Mouse (Mus musculus): ENCODE results near the gene Fam172a.

Gene Fam172a

DNA sequence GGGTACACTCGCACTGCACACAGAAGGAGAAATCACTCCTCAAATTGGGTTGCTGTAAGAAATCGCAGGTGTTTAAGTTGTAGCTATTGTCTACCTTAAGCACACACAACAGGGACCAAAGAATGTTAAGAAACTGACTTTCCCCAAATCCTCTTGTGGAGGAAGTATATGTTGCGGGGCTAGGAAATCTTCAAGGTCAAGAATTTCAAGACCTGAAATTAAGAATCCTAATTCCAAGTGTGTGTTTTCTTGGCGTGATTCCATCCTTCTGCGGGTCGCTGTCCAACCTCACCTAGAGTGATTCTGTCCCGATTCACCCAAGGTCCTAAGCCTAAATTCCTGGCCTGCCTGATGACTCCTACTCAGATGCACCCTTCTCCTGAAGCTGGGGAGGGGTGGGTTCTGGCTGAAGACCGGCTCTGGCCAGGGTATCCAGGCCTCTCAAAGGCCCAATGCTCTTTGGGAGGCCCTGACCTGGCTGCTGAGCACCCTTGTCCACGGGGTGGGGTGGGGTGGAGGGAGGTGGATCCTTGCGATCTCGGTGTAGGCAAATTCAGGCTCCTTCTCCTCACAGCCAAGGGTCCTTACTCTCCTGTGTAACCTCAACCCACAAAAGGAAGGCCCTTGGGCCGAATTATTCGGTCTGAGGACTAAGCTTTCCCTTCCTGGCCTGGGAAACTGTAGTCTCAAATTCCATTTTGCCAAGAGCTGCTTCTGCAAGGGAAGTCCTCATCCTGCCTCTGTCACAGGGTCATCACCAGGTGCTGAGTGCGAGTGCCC is 509.6 kb downstream of the Fam172a start:
- H3K27me3 ChIP-seq (ENCODE audit: control insufficient read depth, insufficient read depth, low read length, poor library complexity, severe bottlenecking): peaks cover 3% of the 10 kb centered on the region; the same call in 1 of the 2 replicates
- DNase-seq (ENCODE audit: low read depth, low spot score): no peak
- H3K36me3 ChIP-seq (ENCODE audit: control insufficient read depth, insufficient read depth, low read length, poor library complexity, severe bottlenecking): no peaks in the 10 kb centered on the region

DNA sequence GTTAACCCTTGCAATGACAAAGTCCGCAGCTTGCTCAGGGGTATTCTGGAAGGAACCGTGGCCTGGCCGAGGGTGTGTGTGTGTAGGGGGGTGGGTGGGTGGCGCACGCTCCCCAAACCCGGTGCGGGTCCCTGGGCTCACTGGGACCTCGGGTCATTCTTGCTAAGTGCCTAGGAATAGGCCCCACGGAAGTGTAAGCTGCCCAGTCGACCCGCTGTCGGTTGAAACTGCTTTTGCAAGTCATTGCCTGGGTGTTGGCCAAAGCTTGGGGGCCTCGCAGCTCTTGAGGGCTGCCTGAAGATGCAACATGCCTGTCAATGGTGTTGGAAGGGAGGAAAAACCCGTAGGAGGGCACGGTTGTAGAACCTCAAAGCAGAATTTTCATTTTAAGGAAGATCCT is 510.3 kb downstream of the Fam172a start:
- no peak for DNase-seq (ENCODE audit: low read depth, low spot score)

DNA sequence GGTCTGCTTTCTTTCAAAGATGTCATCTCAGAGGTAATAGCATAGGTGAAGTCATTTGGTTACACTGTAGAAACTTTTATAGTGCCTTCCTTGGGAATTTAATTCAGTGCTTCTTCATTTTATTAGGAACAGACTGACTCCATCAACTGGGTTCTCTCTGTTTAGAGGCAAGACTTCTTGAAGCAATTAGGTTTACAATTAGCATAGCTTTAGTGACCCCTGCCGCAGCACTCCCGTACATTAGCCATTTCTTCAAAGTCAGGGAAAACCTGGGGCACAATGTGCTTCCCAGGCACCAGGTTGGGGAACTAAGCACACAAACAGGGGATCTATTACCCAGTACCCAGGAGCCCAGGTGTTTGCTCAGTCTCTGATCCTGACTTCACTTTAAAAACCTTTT is 511.3 kb downstream of the Fam172a start:
- Histone ChIP-seq H3K36me3 (ENCODE audit: control insufficient read depth, insufficient read depth, low read length, poor library complexity, severe bottlenecking) (no peaks in the 10 kb centered on the region), H3K27me3 (ENCODE audit: control insufficient read depth, insufficient read depth, low read length, poor library complexity, severe bottlenecking) (no peaks in the 10 kb centered on the region; the same call in 1 of the 2 replicates)
- DNase-seq (ENCODE audit: low read depth, low spot score): no peak

More for the DNA sequence above, 510.3 kb downstream of the Fam172a start:
- Histone ChIP-seq H3K27me3 (ENCODE audit: control insufficient read depth, insufficient read depth, low read length, poor library complexity, severe bottlenecking) (peaks cover 3% of the 10 kb centered on the region; the same call in 1 of the 2 replicates), H3K36me3 (ENCODE audit: control insufficient read depth, insufficient read depth, low read length, poor library complexity, severe bottlenecking) (no peaks in the 10 kb centered on the region)

DNA sequence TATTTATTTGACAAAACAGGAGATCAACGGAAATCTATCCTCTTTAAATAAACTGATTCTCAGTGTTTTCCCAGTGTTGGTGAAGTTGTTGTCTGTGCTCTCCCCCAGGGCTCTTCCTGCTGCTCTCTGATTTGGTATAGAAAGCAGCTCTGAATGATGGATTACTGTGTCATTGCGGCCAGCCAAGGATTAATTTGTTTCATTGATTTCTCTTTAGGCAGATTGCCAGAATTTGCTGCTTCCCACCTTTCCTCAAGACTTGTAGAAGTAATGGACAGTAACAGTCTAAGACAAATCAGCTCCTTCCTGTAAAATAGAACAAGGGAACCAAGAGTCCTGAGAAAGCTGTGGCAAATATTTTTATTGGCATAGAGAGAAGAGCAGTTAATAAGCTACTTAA is 513.4 kb downstream of the Fam172a start:
- no peak for DNase-seq (ENCODE audit: low read depth, low spot score)
- no peaks in the 10 kb centered on the region; the same call in 1 of the 2 replicates for H3K27me3 ChIP-seq (ENCODE audit: control insufficient read depth, insufficient read depth, low read length, poor library complexity, severe bottlenecking)

More for the DNA sequence above, 513.4 kb downstream of the Fam172a start:
- H3K36me3 ChIP-seq (ENCODE audit: control insufficient read depth, insufficient read depth, low read length, poor library complexity, severe bottlenecking): no peaks in the 10 kb centered on the region

All from splenic B cell, adult 2 months (primary cell).